Comparison of ENCODE assay signal across 1 mouse cellular context in the genomic region with DNA sequence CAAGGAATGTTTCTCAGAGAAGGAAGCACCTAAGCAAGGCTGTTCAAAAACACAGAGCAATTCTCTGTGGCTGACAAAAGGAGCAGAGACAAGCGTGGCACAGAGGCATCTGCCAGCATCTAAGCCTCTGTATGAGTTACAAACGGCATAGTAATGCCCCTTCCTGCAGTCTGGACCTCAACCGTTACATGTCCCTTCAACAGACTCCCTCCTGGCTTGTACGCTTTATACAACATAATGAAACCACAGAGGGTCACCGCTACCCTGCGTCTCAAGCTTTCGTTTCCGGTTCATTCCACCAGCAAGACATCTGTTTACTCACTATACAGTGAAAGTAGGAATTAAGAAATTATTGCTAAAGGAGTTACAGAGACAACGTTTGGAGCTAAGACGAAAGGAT.
TF ChIP-seq lines count a peak whose summit lies in the region.

No protein-coding gene starts in this region.

TF ChIP-seq in CH12.LX, 34 proteins besides CTCF, POLR2A, EP300 and RAD21:
- TF ChIP-seq NRF1 (IDR thresholded peaks at IDR 0.05; ENCODE audit: low read depth, low read length) (no peak), USF1 (IDR thresholded peaks at IDR 0.05; ENCODE audit: low read depth, low read length) (no peak), HCFC1 (IDR thresholded peaks at IDR 0.05; ENCODE audit: low read depth, low read length) (no peak), POLR2AphosphoS2 (IDR thresholded peaks at IDR 0.05; ENCODE audit: low read depth, low read length) (no peak), SMC3 (IDR thresholded peaks at IDR 0.05; ENCODE audit: low read depth, low read length) (no peak), GABPA (IDR thresholded peaks at IDR 0.05; ENCODE audit: insufficient replicate concordance, low read depth, low read length) (no peak), ELF1 (IDR thresholded peaks at IDR 0.05; ENCODE audit: low read depth, low read length) (no peak), NELFE (IDR thresholded peaks at IDR 0.05; ENCODE audit: low read depth, low read length) (no peak), MEF2A (IDR thresholded peaks at IDR 0.05; ENCODE audit: borderline replicate concordance, low read depth, low read length) (no peak)
